In genomic region chr7:65371765-65372164, GRCm38 (mm10) we compare ENCODE assay signal across 8 mouse cellular contexts.
DNase-seq lines count a peak whose midpoint lies in the region; ATAC-seq and TF ChIP-seq lines count a peak whose summit lies in the region.

No protein-coding gene starts in this region.

- no peaks in the 10 kb centered on the region for H3K27me3 ChIP-seq in lung, postnatal 0 days (replicated peaks; ENCODE audit: insufficient read depth, low read length)
- no peaks in the 10 kb centered on the region for H3K27me3 ChIP-seq in forebrain, embryonic 14.5 days (replicated peaks; ENCODE audit: control insufficient read depth, insufficient read depth, low read length)
- H3K27me3 ChIP-seq in limb, embryonic 15.5 days = no peaks in the 10 kb centered on the region
- no peaks in the 10 kb centered on the region for H3K27me3 ChIP-seq in stomach, embryonic 14.5 days (ENCODE audit: control insufficient read depth, insufficient read depth, low read length)

- ATAC-seq in lung, postnatal 0 days = no peak
- no peak for ATAC-seq in forebrain, embryonic 14.5 days
- no peak for ATAC-seq in limb, embryonic 15.5 days (ENCODE audit: insufficient number of reproducible peaks, low FRiP score, low TSS enrichment, low read depth)
- ATAC-seq in stomach, embryonic 14.5 days (ENCODE audit: insufficient number of reproducible peaks, insufficient read depth, low FRiP score, low read depth) = no peak
- no peak for ATAC-seq in megakaryocyte progenitor cell, adult 5-6 weeks (replicated peaks; ENCODE audit: poor library complexity)

- no peak for TF ChIP-seq CTCF in lung, postnatal 0 days (IDR thresholded peaks at IDR 0.05)

- DNase-seq in lung, postnatal 0 days (ENCODE audit: low spot score) = no peak
- DNase-seq in lung, postnatal 10 days = no peak
- no peak for DNase-seq in forebrain, embryonic 14.5 days (ENCODE audit: low spot score)
- no peak for DNase-seq in B cell, adult 2 months
- no peak for DNase-seq in spleen, adult 12 weeks (ENCODE audit: low spot score)

- no peaks in the 10 kb centered on the region for H3K36me3 ChIP-seq in lung, postnatal 0 days (ENCODE audit: insufficient read depth, low read length)
- no peaks in the 10 kb centered on the region for H3K36me3 ChIP-seq in forebrain, embryonic 14.5 days (ENCODE audit: control insufficient read depth, insufficient read depth, low read length)
- no peaks in the 10 kb centered on the region for H3K36me3 ChIP-seq in limb, embryonic 15.5 days
- H3K36me3 ChIP-seq in stomach, embryonic 14.5 days (ENCODE audit: control insufficient read depth, insufficient read depth, low read length) = no peaks in the 10 kb centered on the region

- H3K4me3 ChIP-seq in lung, postnatal 0 days (ENCODE audit: low read depth, low read length) = peak overlapping the region; percentile 79
- peak overlapping the region; percentile 87; the same call in 1 of the 2 replicates for H3K4me3 ChIP-seq in forebrain, embryonic 14.5 days (ENCODE audit: low read depth, low read length)
- peak overlapping the region; percentile 83 for H3K4me3 ChIP-seq in limb, embryonic 15.5 days
- H3K4me3 ChIP-seq in stomach, embryonic 14.5 days (ENCODE audit: low read depth, low read length) = peak overlapping the region; percentile 82

- no peak for TF ChIP-seq EP300 in lung, postnatal 0 days (IDR thresholded peaks at IDR 0.05)

- no peaks in the 10 kb centered on the region; the same call in 1 of the 2 replicates for H3K4me1 ChIP-seq in lung, postnatal 0 days (ENCODE audit: insufficient read depth, low read depth, low read length)
- peaks cover 9% of the 10 kb centered on the region; the same call in 1 of the 2 replicates for H3K4me1 ChIP-seq in forebrain, embryonic 14.5 days (ENCODE audit: control insufficient read depth, insufficient read depth, low read length)
- peaks cover 16% of the 10 kb centered on the region; the same call in 1 of the 2 replicates for H3K4me1 ChIP-seq in limb, embryonic 15.5 days
- peaks cover 9% of the 10 kb centered on the region; the same call in 1 of the 2 replicates for H3K4me1 ChIP-seq in stomach, embryonic 14.5 days (ENCODE audit: control insufficient read depth, insufficient read depth, low read length)

- H3K9ac ChIP-seq in lung, postnatal 0 days (replicated peaks; ENCODE audit: low read depth) = peak overlapping the region; percentile 36
- peak overlapping the region; percentile 87; the same call in 1 of the 2 replicates for H3K9ac ChIP-seq in forebrain, embryonic 14.5 days (ENCODE audit: low read length)
- H3K9ac ChIP-seq in limb, embryonic 15.5 days = no peak overlapping the region
- H3K9ac ChIP-seq in stomach, embryonic 14.5 days (replicated peaks; ENCODE audit: low read depth, low read length) = peak overlapping the region; percentile 70

- H3K9me3 ChIP-seq in lung, postnatal 0 days (ENCODE audit: low read length) = no peaks in the 10 kb centered on the region
- H3K9me3 ChIP-seq in forebrain, embryonic 14.5 days (replicated peaks; ENCODE audit: control insufficient read depth, low read length) = no peaks in the 10 kb centered on the region
- H3K9me3 ChIP-seq in limb, embryonic 15.5 days = no peaks in the 10 kb centered on the region
- no peaks in the 10 kb centered on the region for H3K9me3 ChIP-seq in stomach, embryonic 14.5 days (ENCODE audit: control insufficient read depth, low read depth, low read length)

- peak overlapping the region; percentile 66 for H3K4me2 ChIP-seq in lung, postnatal 0 days (replicated peaks; ENCODE audit: low read depth, low read length)
- peak overlapping the region; percentile 77 for H3K4me2 ChIP-seq in forebrain, embryonic 14.5 days (ENCODE audit: low read length)
- peak overlapping the region; percentile 52 for H3K4me2 ChIP-seq in limb, embryonic 15.5 days
- peak overlapping the region; percentile 70 for H3K4me2 ChIP-seq in stomach, embryonic 14.5 days (replicated peaks; ENCODE audit: low read depth, low read length)

- WGBS in lung, postnatal 0 days = 20% methylated on average over 6 of the region's 6 CpGs
- WGBS in forebrain, embryonic 14.5 days = 40% methylated on average over 6 of the region's 6 CpGs
- 52% methylated on average over 6 of the region's 6 CpGs for WGBS in limb, embryonic 15.5 days
- WGBS in stomach, embryonic 14.5 days = 45% methylated on average over 6 of the region's 6 CpGs

- H3K27ac ChIP-seq in lung, postnatal 0 days (ENCODE audit: low read length) = peak overlapping the region; percentile 98
- H3K27ac ChIP-seq in forebrain, embryonic 14.5 days (ENCODE audit: low read depth, low read length) = peak overlapping the region; percentile 87; the same call in 1 of the 2 replicates
- H3K27ac ChIP-seq in limb, embryonic 15.5 days = peak overlapping the region; percentile 95
- H3K27ac ChIP-seq in stomach, embryonic 14.5 days (ENCODE audit: low read length) = peak overlapping the region; percentile 94; the same call in 1 of the 2 replicates
